Mouse (Mus musculus) neural tube, embryonic 10.5 days (tissue): ENCODE results near the gene Eef2.
A peak's percentile ranks its signal among the peaks of the same experiment; 100 is the strongest.
"Not testable (repeated sequence)": the region's sequence is repeated elsewhere in the genome, so short reads cannot be mapped to it uniquely, and the experiment has no call there.

Experiments
- DNase-seq: peaks from one replicate; pipeline ENCODE4 v3.0.0-alpha.2; 2017; ENCODE audit warnings: low spot score; ENCODE audit errors: extremely low spot score

Eef2 gene

GRCm38 (mm10) chr10:81179451-81180342, 3.3 kb downstream of the Eef2 start:
- no peak for DNase-seq

GRCm38 (mm10) chr10:81180946-81181345, 4.5 kb downstream of the Eef2 start:
- no peak for DNase-seq

GRCm38 (mm10) chr10:81181860-81182259, 5.4 kb downstream of the Eef2 start:
- DNase-seq: not testable (repeated sequence)

- DNase-seq: peak; percentile 98
Measured at GRCm38 (mm10) chr10:81182336-81183333, 6.2 kb downstream of the Eef2 start, which contains the start of gene Dapk3. TSS of gene Dapk3 (plus strand) at chr10:81183005.

- no peak for DNase-seq
Measured at GRCm38 (mm10) chr10:81183805-81184204, 7.4 kb downstream of the Eef2 start, which contains the start of gene 4930442H23Rik. TSS of gene 4930442H23Rik (minus strand) at chr10:81183849.

GRCm38 (mm10) chr10:81184765-81185164, 8.3 kb downstream of the Eef2 start:
- DNase-seq: no peak

- DNase-seq: no peak
Measured at GRCm38 (mm10) chr10:81187161-81187560, 10.7 kb downstream of the Eef2 start.

- no peak for DNase-seq
Measured at GRCm38 (mm10) chr10:81189821-81190220, 13.4 kb downstream of the Eef2 start.

- no peak for DNase-seq
Measured at GRCm38 (mm10) chr10:81190236-81190911, 13.9 kb downstream of the Eef2 start.

- DNase-seq: no peak
Measured at GRCm38 (mm10) chr10:81190912-81191321, 14.5 kb downstream of the Eef2 start.

GRCm38 (mm10) chr10:81191342-81191982, 15.0 kb downstream of the Eef2 start:
- no peak for DNase-seq

GRCm38 (mm10) chr10:81192270-81192967, 16.0 kb downstream of the Eef2 start:
- peak; percentile 81 for DNase-seq

- peak; percentile 57 for DNase-seq
Measured at GRCm38 (mm10) chr10:81192968-81193501, 16.6 kb downstream of the Eef2 start.

- DNase-seq: no peak
Measured at GRCm38 (mm10) chr10:81193991-81194774, 17.8 kb downstream of the Eef2 start.

GRCm38 (mm10) chr10:81195300-81195699, 18.9 kb downstream of the Eef2 start:
- no peak for DNase-seq

- no peak for DNase-seq
Measured at GRCm38 (mm10) chr10:81196470-81197065, 20.1 kb downstream of the Eef2 start.

GRCm38 (mm10) chr10:81197305-81197704, 20.9 kb downstream of the Eef2 start:
- DNase-seq: no peak

- peak; percentile 67 for DNase-seq
Measured at GRCm38 (mm10) chr10:81198230-81198629, 21.8 kb downstream of the Eef2 start.
